21 mouse cellular contexts compared by ENCODE assay signal in genomic region chr10:86794794-86795535, GRCm38 (mm10). TPM values are rescaled to one million over a fixed set of nuclear protein-coding genes. Genes with fewer than 3 reads are reported as not detected.
DNase-seq lines count a peak whose midpoint lies in the region; ATAC-seq and TF ChIP-seq lines count a peak whose summit lies in the region.
"Had no signal": no experiment of that assay in that cellular context is flagged by ENCODE, and none has a peak within 500 bp of the region (broad histone marks: within the 10 kb centered on the region; RNA-seq: fewer than 3 reads in every experiment).

No protein-coding gene starts in this region.

- 0 out of 2 replicates have a peak, but pooled peaks cover 4% of the 10 kb centered on the region for H3K4me1 ChIP-seq in stomach, postnatal 0 days (replicated peaks; ENCODE audit: control insufficient read depth, insufficient read depth)
- no peaks in the 10 kb centered on the region for H3K4me1 ChIP-seq in intestine, embryonic 16.5 days (ENCODE audit: control insufficient read depth, insufficient read depth, low read length)
- H3K4me1 ChIP-seq: embryonic facial prominence, embryonic 15.5 days; midbrain, embryonic 13.5 days; neural tube, embryonic 13.5 days had no signal

- ATAC-seq in stomach, postnatal 0 days (ENCODE audit: low FRiP score, low TSS enrichment) = no peak
- ATAC-seq in intestine, embryonic 16.5 days = no peak
- ATAC-seq: forebrain, embryonic 15.5 days; lung, postnatal 0 days; midbrain, embryonic 13.5 days had no signal

- H3K27ac ChIP-seq in stomach, postnatal 0 days (replicated peaks) = 0 out of 2 replicates have a peak overlapping the region, but pooled peaks have one; percentile 24
- H3K27ac ChIP-seq in intestine, embryonic 16.5 days (ENCODE audit: low read length) = no peak overlapping the region
- H3K27ac ChIP-seq: embryonic facial prominence, embryonic 15.5 days; forebrain, embryonic 15.5 days; hindbrain, embryonic 10.5 days; midbrain, embryonic 13.5 days; neural tube, embryonic 13.5 days had no signal

- H3K9ac ChIP-seq in stomach, postnatal 0 days (ENCODE audit: low read length) = no peak overlapping the region
- no peak overlapping the region for H3K9ac ChIP-seq in intestine, embryonic 16.5 days (ENCODE audit: low read depth, low read length)
- H3K9ac ChIP-seq: embryonic facial prominence, embryonic 15.5 days; forebrain, embryonic 15.5 days; midbrain, embryonic 13.5 days; neural tube, embryonic 13.5 days had no signal

- no peak overlapping the region for H3K4me2 ChIP-seq in stomach, postnatal 0 days (replicated peaks; ENCODE audit: low read depth)
- no peak overlapping the region for H3K4me2 ChIP-seq in intestine, embryonic 16.5 days (ENCODE audit: low read depth, low read length)
- H3K4me2 ChIP-seq: embryonic facial prominence, embryonic 15.5 days; forebrain, embryonic 15.5 days; liver, embryonic 11.5 days; midbrain, embryonic 13.5 days; neural tube, embryonic 13.5 days had no signal

- no peaks in the 10 kb centered on the region for H3K36me3 ChIP-seq in stomach, postnatal 0 days (ENCODE audit: control insufficient read depth, insufficient read depth, low read length)
- no peaks in the 10 kb centered on the region for H3K36me3 ChIP-seq in intestine, embryonic 16.5 days (ENCODE audit: control insufficient read depth, insufficient read depth, low read length)
- H3K36me3 ChIP-seq: embryonic facial prominence, embryonic 15.5 days; forebrain, embryonic 15.5 days; hindbrain, embryonic 10.5 days; midbrain, embryonic 13.5 days; neural tube, embryonic 13.5 days had no signal

- peak; percentile 48 to 79 for DNase-seq in adrenal gland, adult (ENCODE audit: inconsistent age in 2 of 2, low spot score in 1 of 2)
- no peak for DNase-seq in adrenal gland, postnatal 14 days
- peak; percentile 57 to 58 for DNase-seq in gastrocnemius, adult 8-10 months (ENCODE audit: low spot score in 2 of 2)
- DNase-seq in gastrocnemius, postnatal 10 days = no peak
- DNase-seq in right cerebral cortex, adult 18-20 months = peak; percentile 48
- DNase-seq in right cerebral cortex, postnatal 25 days = no peak
- DNase-seq in stomach, postnatal 0 days (ENCODE audit: low spot score) = no peak
- DNase-seq: kidney, adult 2 months; retina, postnatal 1 day; thymus, adult 18-20 months had no signal

- no peaks in the 10 kb centered on the region for H3K9me3 ChIP-seq in stomach, postnatal 0 days (ENCODE audit: control insufficient read depth, low read length)
- H3K9me3 ChIP-seq in intestine, embryonic 16.5 days (ENCODE audit: control insufficient read depth, low read length) = no peaks in the 10 kb centered on the region
- H3K9me3 ChIP-seq: embryonic facial prominence, embryonic 15.5 days; forebrain, embryonic 15.5 days; hindbrain, embryonic 10.5 days; midbrain, embryonic 13.5 days; neural tube, embryonic 13.5 days had no signal

- WGBS in stomach, postnatal 0 days = 89% methylated on average over 9 of the region's 9 CpGs
- 88% methylated on average over 9 of the region's 9 CpGs for WGBS in intestine, embryonic 16.5 days

- no peak for TF ChIP-seq CTCF in stomach, postnatal 0 days (IDR thresholded peaks at IDR 0.05; ENCODE audit: low read depth)

- H3K27me3 ChIP-seq in stomach, postnatal 0 days (ENCODE audit: control insufficient read depth, insufficient read depth, low read length) = no peaks in the 10 kb centered on the region
- H3K27me3 ChIP-seq in intestine, embryonic 16.5 days (replicated peaks; ENCODE audit: control insufficient read depth, insufficient read depth, low read length) = no peaks in the 10 kb centered on the region
- H3K27me3 ChIP-seq: embryonic facial prominence, embryonic 15.5 days; forebrain, embryonic 15.5 days; midbrain, embryonic 13.5 days; neural tube, embryonic 13.5 days had no signal

- no peak for TF ChIP-seq EP300 in stomach, postnatal 0 days (optimal IDR thresholded peaks at IDR 0.05)

- H3K4me3 ChIP-seq in stomach, postnatal 0 days (ENCODE audit: low read depth, low read length) = no peak overlapping the region
- no peak overlapping the region for H3K4me3 ChIP-seq in intestine, embryonic 16.5 days (ENCODE audit: low read length)
- H3K4me3 ChIP-seq: embryonic facial prominence, embryonic 15.5 days; forebrain, embryonic 15.5 days; hindbrain, embryonic 10.5 days; midbrain, embryonic 13.5 days; neural tube, embryonic 13.5 days had no signal

RNA-seq across cellular contexts. Expression of gene Nt5dc3, which starts 16.2 kb away (rescaled TPM):
- total RNA-seq in adrenal gland, postnatal 14 days (2021) = 23.2 and 25.1 TPM in 2 replicates
- total RNA-seq in gastrocnemius, adult 8-10 months (2022) = 10 to 100 TPM; 57.7 to 72.7 (median 64.9) TPM
- total RNA-seq in gastrocnemius, postnatal 10 days (2021) = 10 to 100 TPM; 19.0 to 25.8 TPM
- 1.2 TPM in 2 replicates for polyA plus RNA-seq in stomach, postnatal 0 days (2015; fragmentation: Nextera tagmentation; extraction: Ambion mirVana)
- polyA plus RNA-seq in intestine, embryonic 16.5 days (2015; fragmentation: Nextera tagmentation; extraction: Ambion mirVana) = 0.91 and 1.0 TPM in 2 replicates

RNA-seq across cellular contexts. Expression of gene Gm49358, which starts 31.2 kb away (rescaled TPM):
- total RNA-seq in adrenal gland, postnatal 14 days (2021) = 8.3 and 9.8 TPM in 2 replicates
- 10 to 100 TPM; 20.1 to 25.2 (median 21.3) TPM for total RNA-seq in gastrocnemius, adult 8-10 months (2022)
- total RNA-seq in gastrocnemius, postnatal 10 days (2021) = 10 to 100 TPM in 1 of 2 experiments, 1 to 10 TPM in 1; 6.6 to 10.8 TPM
- not detected in 2 replicates for polyA plus RNA-seq in stomach, postnatal 0 days (2015; fragmentation: Nextera tagmentation; extraction: Ambion mirVana)
- not detected in 2 replicates for polyA plus RNA-seq in intestine, embryonic 16.5 days (2015; fragmentation: Nextera tagmentation; extraction: Ambion mirVana)
- total RNA-seq: common myeloid progenitor, adult 5-6 weeks; G1E had no signal
- polyA plus RNA-seq: embryonic facial prominence, embryonic 15.5 days; forebrain, embryonic 15.5 days; G1E; hindbrain, embryonic 10.5 days; kidney, adult 2 months; large intestine, adult 2 months; liver, embryonic 11.5 days; lung, postnatal 0 days; midbrain, embryonic 13.5 days; neural tube, embryonic 13.5 days had no signal

Comparison
In these comparisons a context has a peak if more than half of its experiments do, and no peak if none do; other contexts are left out.
1. DNase-seq: peak in adrenal gland, adult (2 of 2), gastrocnemius, adult 8-10 months (2 of 2) and right cerebral cortex, adult 18-20 months (single experiment); none in adrenal gland, postnatal 14 days (single experiment), gastrocnemius, postnatal 10 days (single experiment), right cerebral cortex, postnatal 25 days (single experiment) and stomach, postnatal 0 days (single experiment).